Mouse (Mus musculus) bone marrow macrophage, adult 2 months (primary cell): ENCODE measurements around the gene Nab1.

Source experiments
- CTCF ChIP-seq: IDR thresholded peaks from 2 replicates; pipeline ENCODE4 v1.5.1; 2012; ENCODE audit warnings: low read depth, mild to moderate bottlenecking, low read length, moderate library complexity
- POLR2A ChIP-seq: IDR thresholded peaks from 2 replicates; pipeline ENCODE4 v1.6.1; 2012; ENCODE audit warnings: mild to moderate bottlenecking, low read depth, low read length, borderline replicate concordance

DNA sequence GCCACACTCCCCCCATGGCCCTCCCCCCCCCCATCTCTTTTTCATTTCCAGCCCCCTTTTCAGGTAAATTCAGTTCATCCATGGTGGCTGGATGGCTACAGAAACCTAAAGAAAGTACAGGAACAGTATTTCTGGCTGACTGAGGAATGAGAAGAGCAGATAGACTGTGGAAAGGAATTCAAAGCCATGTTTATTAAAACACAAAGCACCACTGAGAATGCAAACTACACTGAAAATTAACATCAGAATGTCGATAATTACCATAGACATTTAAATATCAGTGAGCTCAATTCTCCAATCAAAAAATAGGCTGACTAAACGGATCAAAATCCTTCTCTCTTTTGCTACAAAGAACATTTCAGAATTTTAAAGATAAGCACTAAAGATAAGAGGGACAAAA is 27.2 kb upstream of the Nab1 start:
- no peak for TF ChIP-seq POLR2A
- TF ChIP-seq CTCF, result no peak
